Mouse (Mus musculus) CH12F3 (cell line): ENCODE data around the gene Fth1.
"Not testable (repeated sequence)": the region's sequence is repeated elsewhere in the genome, so short reads cannot be mapped to it uniquely, and the experiment has no call there.

Experiments used
- in situ Hi-C: fragments of 300-500 bp; cut with MboI; formaldehyde crosslinking; loops from 2 replicates; pipeline ENCODE4 v1.14.3; 2020; ENCODE audit warnings: low sequenced_read_pairs

Fth1 gene

GRCm38 (mm10) chr19:9980258-9980657, at the start of gene Fth1:
Gene Fth1 (plus strand): TSS chr19:9980598.
- in situ Hi-C loops, result no loop called here

GRCm38 (mm10) chr19:9931167-9931607, 49.2 kb upstream of the Fth1 start:
- in situ Hi-C loops, result not testable (repeated sequence)

GRCm38 (mm10) chr19:9933908-9934307, 46.5 kb upstream of the Fth1 start:
- in situ Hi-C loops, result no loop called here

- in situ Hi-C loops, result no loop called here
Measured at GRCm38 (mm10) chr19:9936579-9936978, 43.8 kb upstream of the Fth1 start.

GRCm38 (mm10) chr19:9937428-9937827, 43.0 kb upstream of the Fth1 start:
- in situ Hi-C loops, result no loop called here

- in situ Hi-C loops, result no loop called here
Measured at GRCm38 (mm10) chr19:9938156-9938823, 42.1 kb upstream of the Fth1 start.

- in situ Hi-C loops, result no loop called here
Measured at GRCm38 (mm10) chr19:9938824-9939303, 41.5 kb upstream of the Fth1 start.

- in situ Hi-C loops, result no loop called here
Measured at GRCm38 (mm10) chr19:9939841-9940240, 40.6 kb upstream of the Fth1 start.

- in situ Hi-C loops, result no loop called here
Measured at GRCm38 (mm10) chr19:9940903-9941302, 39.5 kb upstream of the Fth1 start.

- in situ Hi-C loops, result no loop called here
Measured at GRCm38 (mm10) chr19:9941809-9942208, 38.6 kb upstream of the Fth1 start.

- in situ Hi-C loops, result no loop called here
Measured at GRCm38 (mm10) chr19:9942539-9943533, 37.6 kb upstream of the Fth1 start.

- in situ Hi-C loops, result no loop called here
Measured at GRCm38 (mm10) chr19:9945800-9946564, 34.4 kb upstream of the Fth1 start.

- in situ Hi-C loops, result no loop called here
Measured at GRCm38 (mm10) chr19:9946986-9947385, 33.4 kb upstream of the Fth1 start.

GRCm38 (mm10) chr19:9952390-9952789, 28.0 kb upstream of the Fth1 start:
- in situ Hi-C loops, result no loop called here

GRCm38 (mm10) chr19:9952912-9953311, 27.5 kb upstream of the Fth1 start:
- in situ Hi-C loops, result no loop called here

GRCm38 (mm10) chr19:9954055-9954810, 26.2 kb upstream of the Fth1 start:
- in situ Hi-C loops, result no loop called here

GRCm38 (mm10) chr19:9954811-9955202, 25.6 kb upstream of the Fth1 start:
- in situ Hi-C loops, result no loop called here

GRCm38 (mm10) chr19:9955438-9955837, 25.0 kb upstream of the Fth1 start:
- in situ Hi-C loops, result no loop called here

GRCm38 (mm10) chr19:9956624-9957388, 23.6 kb upstream of the Fth1 start:
- in situ Hi-C loops, result no loop called here
